Mouse (Mus musculus) embryonic facial prominence, embryonic 13.5 days (tissue): ENCODE results near the gene Pibf1. TPM values are rescaled to one million over a fixed set of nuclear protein-coding genes. Genes with fewer than 3 reads are reported as not detected.

Experiments used
- ATAC-seq: fragments of 200-750 bp; cut with Nextera tagmentation; 2 replicates; pipeline ENCODE4 v1.8.0; 2017; ENCODE audit warnings: low read depth; ENCODE audit not compliant: insufficient number of reproducible peaks, insufficient read depth, low FRiP score, low TSS enrichment
- H3K27ac ChIP-seq: fragments of 300-500 bp; sonication (generic); 2 replicates; pipeline ENCODE4 v1.5.1; 2015; ENCODE audit warnings: moderate library complexity, mild to moderate bottlenecking, inconsistent platforms
- H3K27me3 ChIP-seq: fragments of 300-500 bp; sonication (generic); 2 replicates; pipeline ENCODE4 v1.6.1; 2015; ENCODE audit warnings: mild to moderate bottlenecking, inconsistent platforms
- H3K36me3 ChIP-seq: fragments of 300-500 bp; sonication (generic); 2 replicates; pipeline ENCODE4 v1.6.1; 2015; ENCODE audit warnings: mild to moderate bottlenecking, inconsistent platforms
- H3K4me1 ChIP-seq: fragments of 300-500 bp; sonication (generic); 2 replicates; pipeline ENCODE4 v1.6.1; 2015; ENCODE audit warnings: inconsistent platforms
- H3K4me2 ChIP-seq: fragments of 300-500 bp; sonication (generic); 2 replicates; pipeline ENCODE4 v1.6.1; 2015; ENCODE audit warnings: moderate library complexity, mild to moderate bottlenecking, inconsistent platforms
- H3K4me3 ChIP-seq: fragments of 300-500 bp; sonication (generic); 2 replicates; pipeline ENCODE4 v1.5.1; 2015; ENCODE audit warnings: mild to moderate bottlenecking, inconsistent platforms
- H3K9ac ChIP-seq: fragments of 300-500 bp; sonication (generic); 2 replicates; pipeline ENCODE4 v1.6.1; 2015; ENCODE audit warnings: mild to moderate bottlenecking, inconsistent platforms
- H3K9me3 ChIP-seq: fragments of 300-500 bp; sonication (generic); 2 replicates; pipeline ENCODE4 v1.6.1; 2016; ENCODE audit warnings: inconsistent platforms
- WGBS: fragments of 180-500 bp; shearing (Covaris S2); methylation state at CpG from one replicate; pipeline ENCODE4 v1.1.7; 2015; ENCODE audit warnings: mixed read lengths; 5-methylcytosine and 5-hydroxymethylcytosine counted together
- polyA plus RNA-seq: library from polyadenylated mRNA; unstranded; fragments of >200 nt; fragmentation: Nextera tagmentation; extraction: Ambion mirVana; gene quantifications from 2 replicates; pipeline ENCODE4 v1.2.1, GENCODE M21; 2015

The Pibf1 gene
- polyA plus RNA-seq, 1 experiment from 2014 or later, result 23.9 TPM

DNA sequence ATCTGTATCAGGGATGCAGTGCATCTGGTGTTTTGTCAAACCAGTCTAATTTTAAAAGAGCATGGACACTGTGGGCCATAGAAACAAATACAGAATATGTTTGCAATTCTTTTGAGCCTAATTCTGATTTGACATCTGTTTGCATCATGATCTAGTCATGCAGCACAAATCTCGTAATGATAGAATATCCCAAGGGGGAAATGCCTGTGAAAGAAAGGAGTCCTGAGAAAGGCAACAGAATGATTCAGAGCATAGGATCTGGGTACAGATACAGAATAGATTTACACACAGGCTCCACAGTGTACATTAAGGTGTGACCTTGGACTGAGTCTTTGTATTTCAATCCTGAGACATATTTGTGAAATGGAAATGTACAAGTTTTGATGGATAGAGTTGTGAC lies 47.6 kb downstream of the Pibf1 start:
- ATAC-seq, result no peak
- Histone ChIP-seq H3K4me3 (no peak overlapping the region), H3K9ac (no peak overlapping the region), H3K36me3 (peaks cover 19% of the 10 kb centered on the region), H3K4me1 (no peaks in the 10 kb centered on the region), H3K27me3 (no peaks in the 10 kb centered on the region), H3K27ac (no peak overlapping the region), H3K4me2 (no peak overlapping the region), H3K9me3 (no peaks in the 10 kb centered on the region)
- WGBS, result 40% methylated on average over 1 of the region's 1 CpGs

DNA sequence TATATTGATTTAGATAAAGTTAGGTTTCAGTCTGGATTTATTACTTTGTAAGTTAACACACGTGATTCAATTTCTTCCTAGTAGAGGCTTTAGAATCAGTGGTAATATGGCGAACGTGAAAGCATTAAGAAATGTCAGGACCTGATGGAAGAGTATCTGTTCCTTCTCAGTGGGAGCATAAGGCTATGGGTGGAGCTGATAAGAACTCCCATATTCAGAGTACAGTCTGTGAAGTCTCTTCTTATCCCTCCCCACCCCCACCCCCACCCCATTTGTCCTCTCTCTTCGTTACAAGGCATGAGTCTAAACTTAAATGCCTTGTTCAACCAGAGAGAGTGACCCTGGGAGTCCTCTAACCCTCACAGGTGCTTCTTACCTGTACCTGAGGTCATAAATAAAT lies 53.5 kb downstream of the Pibf1 start:
- ATAC-seq, result no peak
- peaks cover 34% of the 10 kb centered on the region for H3K36me3 ChIP-seq
- no peaks in the 10 kb centered on the region for H3K27me3 ChIP-seq
- H3K4me3 ChIP-seq, result no peak overlapping the region
- H3K27ac ChIP-seq, result no peak overlapping the region
- 95% methylated on average over 4 of the region's 4 CpGs for WGBS
- no peak overlapping the region for H3K9ac ChIP-seq
- H3K9me3 ChIP-seq, result no peaks in the 10 kb centered on the region
- H3K4me1 ChIP-seq, result no peaks in the 10 kb centered on the region
- no peak overlapping the region for H3K4me2 ChIP-seq

DNA sequence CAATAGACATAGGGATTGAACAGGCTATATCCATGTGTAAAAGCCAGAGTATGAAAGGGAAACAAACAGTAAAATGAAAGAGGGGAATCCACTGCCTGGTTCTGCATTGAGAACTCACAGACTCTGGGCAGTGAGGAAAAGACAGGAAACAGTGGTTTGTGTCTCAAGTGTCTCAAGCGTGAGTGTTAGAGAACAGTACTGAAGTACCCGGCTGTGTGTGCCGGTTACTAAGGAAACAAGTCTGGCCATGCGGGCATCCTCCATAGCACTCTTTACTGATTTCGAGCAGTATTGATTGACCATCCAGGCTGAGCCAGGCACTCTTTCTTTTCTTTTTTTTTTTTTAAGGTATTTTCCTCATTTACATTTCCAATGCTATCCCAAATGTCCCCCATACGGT lies 60.7 kb downstream of the Pibf1 start:
- Histone ChIP-seq H3K36me3 (0 out of 2 replicates have a peak, but pooled peaks cover 21% of the 10 kb centered on the region), H3K27ac (no peak overlapping the region), H3K9me3 (no peaks in the 10 kb centered on the region), H3K4me3 (no peak overlapping the region), H3K4me1 (no peaks in the 10 kb centered on the region), H3K9ac (no peak overlapping the region), H3K4me2 (no peak overlapping the region), H3K27me3 (no peaks in the 10 kb centered on the region)
- no peak for ATAC-seq
- 84% methylated on average over 6 of the region's 6 CpGs for WGBS

DNA sequence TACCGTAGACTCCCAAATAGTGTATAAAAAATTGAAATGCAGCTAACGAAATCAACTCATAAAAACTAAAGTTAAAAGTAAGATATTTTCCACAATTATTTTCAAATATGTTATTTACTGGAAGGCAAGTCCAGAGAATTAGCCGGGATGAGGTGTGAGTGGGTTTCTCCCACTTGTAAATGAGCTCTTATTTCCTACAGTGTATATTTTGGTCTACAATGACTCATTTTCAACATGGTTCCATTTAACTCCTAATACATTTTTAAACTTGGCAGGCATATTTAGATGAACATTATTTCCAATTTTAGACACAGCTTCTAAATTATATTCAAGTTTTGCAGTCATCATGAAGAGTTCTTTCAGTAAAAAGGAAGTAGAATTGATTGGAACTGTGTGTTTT lies 63.8 kb downstream of the Pibf1 start:
- no peak for ATAC-seq
- Histone ChIP-seq H3K4me3 (no peak overlapping the region), H3K4me2 (no peak overlapping the region), H3K9ac (no peak overlapping the region), H3K4me1 (no peaks in the 10 kb centered on the region), H3K27ac (no peak overlapping the region), H3K27me3 (no peaks in the 10 kb centered on the region), H3K9me3 (no peaks in the 10 kb centered on the region), H3K36me3 (peaks cover 23% of the 10 kb centered on the region)
- WGBS, result 90% methylated on average over 3 of the region's 3 CpGs

DNA sequence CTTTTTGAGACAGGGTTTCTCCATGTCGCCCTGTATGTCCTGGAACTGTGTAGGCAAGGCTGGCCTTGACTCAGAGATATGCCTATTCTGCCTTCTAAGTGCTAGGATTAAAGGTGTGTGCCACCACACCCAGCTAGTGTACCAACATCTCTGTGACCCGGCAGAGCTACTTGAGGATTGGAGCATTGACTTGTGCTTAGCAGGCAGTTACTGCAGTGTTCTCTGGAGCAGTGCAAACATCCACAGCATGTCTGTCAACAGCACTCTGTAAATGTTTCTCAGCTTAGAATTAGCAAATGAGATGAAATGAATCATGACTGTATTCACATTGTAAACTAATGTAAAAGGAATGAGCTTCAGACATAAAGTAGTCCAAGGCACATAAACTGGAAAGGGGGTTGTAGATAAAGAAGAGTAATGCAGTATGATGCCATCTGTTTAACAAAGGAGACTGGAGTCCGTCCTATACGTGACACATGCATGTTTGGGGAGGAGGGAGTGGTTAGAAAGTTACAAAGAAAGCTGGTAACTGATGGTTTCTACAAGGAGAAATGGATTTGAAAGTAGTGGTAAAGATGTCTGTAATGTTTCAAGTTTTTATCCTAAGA lies 75.0 kb downstream of the Pibf1 start:
- no peaks in the 10 kb centered on the region for H3K9me3 ChIP-seq
- H3K9ac ChIP-seq, result no peak overlapping the region
- H3K27ac ChIP-seq, result no peak overlapping the region
- no peak overlapping the region for H3K4me2 ChIP-seq
- H3K4me1 ChIP-seq, result no peaks in the 10 kb centered on the region
- WGBS, result 80% methylated on average over 4 of the region's 4 CpGs
- ATAC-seq, result no peak
- no peaks in the 10 kb centered on the region for H3K27me3 ChIP-seq
- H3K36me3 ChIP-seq, result peaks cover 2% of the 10 kb centered on the region; the same call in 1 of the 2 replicates
- no peak overlapping the region for H3K4me3 ChIP-seq

DNA sequence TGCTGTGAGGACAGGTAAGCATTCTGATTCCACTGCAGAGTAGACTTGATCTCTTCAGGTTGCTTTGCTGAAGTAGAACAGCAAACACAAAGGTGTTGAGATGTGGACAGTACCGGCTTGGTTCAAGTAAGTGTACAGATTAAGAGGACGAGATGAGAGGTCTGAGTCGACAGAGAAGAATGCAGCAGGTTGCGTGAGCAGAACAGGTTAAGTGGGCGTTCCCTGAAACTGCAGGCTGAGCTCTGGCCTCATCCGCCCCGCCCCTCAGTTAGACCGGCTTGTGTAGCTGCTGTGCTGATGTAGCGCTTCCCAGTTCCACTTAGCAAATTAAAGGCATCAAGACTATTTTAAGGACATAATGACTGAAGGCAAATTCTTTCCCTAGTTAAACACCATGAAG lies 77.3 kb downstream of the Pibf1 start:
- H3K4me1 ChIP-seq, result no peaks in the 10 kb centered on the region
- 0 out of 2 replicates have a peak, but pooled peaks have one; percentile 52 for ATAC-seq
- WGBS, result 45% methylated on average over 9 of the region's 9 CpGs
- H3K36me3 ChIP-seq, result peaks cover 11% of the 10 kb centered on the region
- H3K4me3 ChIP-seq, result no peak overlapping the region
- H3K27ac ChIP-seq, result no peak overlapping the region
- no peaks in the 10 kb centered on the region for H3K9me3 ChIP-seq
- H3K27me3 ChIP-seq, result no peaks in the 10 kb centered on the region
- no peak overlapping the region for H3K4me2 ChIP-seq
- H3K9ac ChIP-seq, result no peak overlapping the region

DNA sequence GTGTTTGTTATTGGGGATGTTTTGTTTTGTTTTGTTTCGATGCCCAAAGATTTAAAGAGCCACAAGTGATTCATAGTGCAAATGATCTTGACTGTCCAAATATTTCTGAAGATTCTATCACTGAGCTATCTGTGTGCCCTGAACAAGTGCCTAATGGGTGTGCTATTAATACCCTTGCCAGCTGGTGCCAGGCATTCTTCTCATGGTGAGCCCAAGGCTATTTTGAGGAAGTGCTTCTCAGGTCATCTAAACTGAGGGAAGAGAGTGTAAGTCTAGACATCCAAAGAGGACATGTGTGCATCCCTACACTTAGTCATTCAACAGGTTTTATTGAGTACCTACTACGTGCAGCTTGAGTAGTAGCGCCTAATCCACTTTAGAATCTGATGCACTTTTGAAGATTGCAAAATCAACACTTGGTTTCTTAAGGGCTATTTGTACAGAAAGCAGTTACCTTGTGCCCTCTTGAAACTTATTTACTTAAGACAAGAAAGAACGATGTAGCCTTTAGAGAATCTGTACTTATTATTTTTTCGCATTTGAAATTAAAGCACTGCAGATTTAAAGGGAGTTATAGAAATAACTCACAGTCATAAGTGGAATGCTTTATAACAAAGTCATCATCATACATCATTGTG lies 91.0 kb downstream of the Pibf1 start:
- Histone ChIP-seq H3K4me1 (no peaks in the 10 kb centered on the region), H3K36me3 (peaks cover 8% of the 10 kb centered on the region; the same call in 1 of the 2 replicates), H3K9ac (no peak overlapping the region), H3K9me3 (no peaks in the 10 kb centered on the region), H3K4me2 (no peak overlapping the region), H3K4me3 (no peak overlapping the region), H3K27me3 (no peaks in the 10 kb centered on the region), H3K27ac (no peak overlapping the region)
- 93% methylated on average over 5 of the region's 5 CpGs for WGBS
- no peak for ATAC-seq

DNA sequence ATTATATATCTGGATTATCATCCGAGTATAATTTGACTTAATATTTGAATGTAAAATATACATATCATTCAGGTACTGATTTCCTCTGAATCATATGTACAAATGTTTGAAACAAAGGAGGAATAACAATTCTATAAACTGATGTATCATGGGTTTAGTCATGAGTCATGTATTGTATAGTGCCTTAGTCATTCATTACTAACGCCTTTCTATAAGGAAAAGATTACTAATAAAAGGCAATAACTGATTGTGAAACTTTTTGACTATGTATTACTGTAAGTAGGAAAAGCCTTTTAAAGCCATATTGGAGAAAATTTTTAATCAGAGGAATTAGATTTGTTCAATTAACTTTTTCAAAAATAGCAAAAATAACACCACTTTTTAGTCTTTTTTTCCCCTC lies 106.6 kb downstream of the Pibf1 start:
- peaks cover 11% of the 10 kb centered on the region for H3K36me3 ChIP-seq
- no peaks in the 10 kb centered on the region for H3K4me1 ChIP-seq
- no peak overlapping the region for H3K4me3 ChIP-seq
- no peaks in the 10 kb centered on the region for H3K9me3 ChIP-seq
- no peak overlapping the region for H3K4me2 ChIP-seq
- ATAC-seq, result no peak
- 90% methylated on average over 2 of the region's 2 CpGs for WGBS
- H3K9ac ChIP-seq, result no peak overlapping the region
- no peak overlapping the region for H3K27ac ChIP-seq
- H3K27me3 ChIP-seq, result no peaks in the 10 kb centered on the region

DNA sequence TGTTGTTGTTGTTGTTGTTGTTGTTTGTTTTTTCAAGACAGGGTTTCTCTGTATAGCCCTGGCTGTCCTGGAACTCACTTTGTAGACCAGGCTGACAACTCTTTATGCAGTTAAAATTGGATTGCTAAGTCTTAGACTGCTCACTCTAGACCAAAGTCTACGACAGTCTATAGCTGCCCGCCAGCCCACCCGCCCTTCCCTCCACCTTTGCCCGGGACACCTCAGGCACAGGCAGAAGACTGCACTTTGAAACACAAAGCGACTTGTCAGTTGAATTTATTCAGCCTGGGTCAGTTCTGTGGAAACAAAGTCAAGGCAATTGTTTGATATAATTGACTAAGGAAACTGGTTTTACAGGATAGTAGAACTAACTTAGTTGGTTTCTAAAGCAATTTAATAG lies 107.4 kb downstream of the Pibf1 start:
- no peak overlapping the region for H3K9ac ChIP-seq

DNA sequence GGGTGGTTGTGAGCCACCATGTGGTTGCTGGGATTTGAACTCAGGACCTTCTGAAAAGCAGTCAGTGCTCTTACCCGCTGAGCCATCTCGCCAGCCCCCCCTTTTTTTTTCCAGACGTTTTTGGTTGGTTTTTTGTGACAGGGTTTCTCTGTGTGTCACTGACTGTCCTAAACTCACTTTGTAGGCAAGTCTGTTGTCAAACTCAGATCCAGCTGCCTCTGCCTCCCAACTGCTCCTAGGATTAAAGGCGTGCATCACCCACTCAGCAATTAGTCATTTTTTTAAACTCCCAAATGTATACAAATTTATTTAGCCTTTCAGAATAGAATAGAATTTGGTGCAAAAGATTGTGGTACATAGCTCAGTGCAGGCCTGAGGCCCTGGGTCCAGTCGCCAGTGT lies 111.2 kb downstream of the Pibf1 start:
- no peak for ATAC-seq

More for the DNA sequence above, 107.4 kb downstream of the Pibf1 start:
- peaks cover 18% of the 10 kb centered on the region for H3K36me3 ChIP-seq
- H3K9me3 ChIP-seq, result no peaks in the 10 kb centered on the region
- H3K4me3 ChIP-seq, result no peak overlapping the region
- ATAC-seq, result no peak
- WGBS, result 80% methylated on average over 5 of the region's 5 CpGs
- H3K27ac ChIP-seq, result no peak overlapping the region
- H3K4me1 ChIP-seq, result no peaks in the 10 kb centered on the region
- no peaks in the 10 kb centered on the region for H3K27me3 ChIP-seq
- H3K4me2 ChIP-seq, result no peak overlapping the region

DNA sequence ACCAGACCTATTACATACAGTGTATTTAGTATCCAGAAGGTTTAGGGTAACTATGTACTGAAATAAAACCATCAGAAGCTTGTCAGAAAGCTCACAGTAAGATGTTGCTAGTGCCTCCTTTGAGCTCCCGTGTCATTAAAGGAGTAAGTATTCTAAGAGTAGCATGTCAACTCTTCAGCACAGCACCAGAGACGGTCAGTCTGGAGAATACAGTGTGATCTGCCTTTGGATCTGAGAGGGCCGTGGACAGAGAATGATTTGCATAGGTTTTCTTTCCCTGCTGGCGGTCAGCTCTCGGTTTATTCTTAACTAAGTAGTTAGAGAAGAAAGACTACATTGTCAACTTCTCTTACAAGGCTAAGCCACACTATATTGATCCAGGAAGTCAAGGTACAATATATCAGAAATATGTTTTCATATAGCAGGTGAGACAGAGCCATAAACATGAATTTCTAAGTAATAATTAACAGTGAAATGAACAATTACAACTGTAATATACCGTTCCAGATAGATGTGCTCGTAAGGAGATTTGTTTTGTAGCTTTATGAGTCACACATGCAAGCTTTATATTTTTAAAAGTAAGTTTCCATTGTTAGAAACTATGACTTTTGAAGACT lies 119.3 kb downstream of the Pibf1 start:
- ATAC-seq, result no peak
- no peaks in the 10 kb centered on the region for H3K9me3 ChIP-seq
- 86% methylated on average over 7 of the region's 7 CpGs for WGBS

More for the DNA sequence above, 111.2 kb downstream of the Pibf1 start:
- H3K4me3 ChIP-seq, result no peak overlapping the region
- H3K36me3 ChIP-seq, result peaks cover 17% of the 10 kb centered on the region
- WGBS, result 83% methylated on average over 5 of the region's 5 CpGs
- no peaks in the 10 kb centered on the region for H3K27me3 ChIP-seq
- H3K4me1 ChIP-seq, result no peaks in the 10 kb centered on the region
- no peak overlapping the region for H3K4me2 ChIP-seq
- H3K9me3 ChIP-seq, result no peaks in the 10 kb centered on the region
- H3K9ac ChIP-seq, result no peak overlapping the region
- no peak overlapping the region for H3K27ac ChIP-seq

DNA sequence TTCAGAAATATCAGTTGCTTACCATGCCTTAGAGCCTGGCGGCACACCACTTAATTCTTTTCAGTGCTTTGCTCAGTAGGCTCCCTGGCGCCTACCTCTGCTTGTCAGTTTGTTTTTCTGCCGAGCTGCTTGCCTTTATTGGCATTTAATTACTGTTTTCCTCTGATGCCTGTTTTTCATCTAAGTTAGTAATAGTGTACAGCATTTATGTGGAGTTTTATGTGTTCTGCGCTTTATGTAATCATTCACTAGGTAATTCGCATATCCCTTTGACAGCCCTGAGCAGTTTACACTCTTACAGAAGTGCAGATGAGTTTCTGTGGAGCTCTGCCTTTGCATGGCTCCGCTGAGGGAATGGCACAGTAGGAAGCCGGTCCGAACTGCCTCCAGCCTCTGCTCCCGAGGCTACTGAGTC lies 120.5 kb downstream of the Pibf1 start:
- Histone ChIP-seq H3K4me1 (0 out of 2 replicates have a peak, but pooled peaks cover 2% of the 10 kb centered on the region), H3K36me3 (peaks cover 18% of the 10 kb centered on the region), H3K27me3 (no peaks in the 10 kb centered on the region), H3K27ac (no peak overlapping the region), H3K4me3 (no peak overlapping the region), H3K4me2 (0 out of 2 replicates have a peak overlapping the region, but pooled peaks have one; percentile 0), H3K9me3 (no peaks in the 10 kb centered on the region), H3K9ac (no peak overlapping the region)
- ATAC-seq, result no peak
- 15% methylated on average over 9 of the region's 9 CpGs for WGBS

More for the DNA sequence above, 119.3 kb downstream of the Pibf1 start:
- Histone ChIP-seq H3K27ac (no peak overlapping the region), H3K4me3 (no peak overlapping the region), H3K4me1 (0 out of 2 replicates have a peak, but pooled peaks cover 2% of the 10 kb centered on the region), H3K4me2 (no peak overlapping the region), H3K9ac (no peak overlapping the region), H3K36me3 (peaks cover 11% of the 10 kb centered on the region), H3K27me3 (no peaks in the 10 kb centered on the region)
